Mouse (Mus musculus) CH12F3 (cell line): ENCODE results near the gene Lipa.

Source experiments
- in situ Hi-C: fragments of 300-500 bp; cut with MboI; formaldehyde crosslinking; loops from 2 replicates; pipeline ENCODE4 v1.14.3; 2020; ENCODE audit warnings: low sequenced_read_pairs

Gene Lipa

GRCm38 (mm10) chr19:34526941-34527682 lies at the start of gene Lipa:
TSS of gene Lipa (minus strand) at chr19:34527474.
- in situ Hi-C loops = no loop called here

GRCm38 (mm10) chr19:34573650-34574049 lies 46.4 kb upstream of the Lipa start:
- in situ Hi-C loops = no loop called here

- in situ Hi-C loops = no loop called here
Measured at GRCm38 (mm10) chr19:34571080-34571479, 43.8 kb upstream of the Lipa start.

GRCm38 (mm10) chr19:34569896-34570476 lies 42.7 kb upstream of the Lipa start:
- in situ Hi-C loops = no loop called here

GRCm38 (mm10) chr19:34568988-34569895 lies 42.0 kb upstream of the Lipa start:
- in situ Hi-C loops = no loop called here

GRCm38 (mm10) chr19:34566178-34566784 lies 39.0 kb upstream of the Lipa start:
- in situ Hi-C loops = no loop called here

GRCm38 (mm10) chr19:34562556-34562955 lies 35.3 kb upstream of the Lipa start:
- in situ Hi-C loops = no loop called here

- in situ Hi-C loops = no loop called here
Measured at GRCm38 (mm10) chr19:34556621-34557020, 29.3 kb upstream of the Lipa start.

GRCm38 (mm10) chr19:34554061-34554460 lies 26.8 kb upstream of the Lipa start:
- in situ Hi-C loops = no loop called here

- in situ Hi-C loops = no loop called here
Measured at GRCm38 (mm10) chr19:34553522-34553921, 26.2 kb upstream of the Lipa start.

- in situ Hi-C loops = no loop called here
Measured at GRCm38 (mm10) chr19:34553021-34553420, 25.7 kb upstream of the Lipa start.

- in situ Hi-C loops = no loop called here
Measured at GRCm38 (mm10) chr19:34551981-34552380, 24.7 kb upstream of the Lipa start.

GRCm38 (mm10) chr19:34550534-34551223 lies 23.4 kb upstream of the Lipa start, which contains the start of gene Ifit2:
TSS of gene Ifit2 (plus strand) at chr19:34550694.
- in situ Hi-C loops = no loop called here

GRCm38 (mm10) chr19:34550205-34550533 lies 22.9 kb upstream of the Lipa start:
- in situ Hi-C loops = no loop called here

- in situ Hi-C loops = no loop called here
Measured at GRCm38 (mm10) chr19:34547976-34548375, 20.7 kb upstream of the Lipa start.

- in situ Hi-C loops = no loop called here
Measured at GRCm38 (mm10) chr19:34546211-34546610, 18.9 kb upstream of the Lipa start.

GRCm38 (mm10) chr19:34539422-34539821 lies 12.1 kb upstream of the Lipa start:
- in situ Hi-C loops = no loop called here

GRCm38 (mm10) chr19:34532061-34532751 lies 4.9 kb upstream of the Lipa start:
- in situ Hi-C loops = no loop called here

- in situ Hi-C loops = no loop called here
Measured at GRCm38 (mm10) chr19:34526321-34526923, 852 bp downstream of the Lipa start.

GRCm38 (mm10) chr19:34524646-34525045 lies 2.6 kb downstream of the Lipa start:
- in situ Hi-C loops = no loop called here
